Mouse (Mus musculus) liver, adult 2 months (tissue): ENCODE results near the gene 1110004F10Rik.

Experiments used
- CTCF ChIP-seq: fragments of 200-500 bp; IDR thresholded peaks from 2 replicates; pipeline ENCODE4 v1.5.1; 2011; ENCODE audit warnings: low read depth, low read length, control low read depth
- POLR2A ChIP-seq: fragments of 200-500 bp; IDR thresholded peaks from 2 replicates; pipeline ENCODE4 v1.6.1; 2011; ENCODE audit warnings: low read length, control low read depth; ENCODE audit not compliant: insufficient read depth; ENCODE audit errors: extremely low read depth

- TF ChIP-seq CTCF (no peak), POLR2A (no peak)
Observed at GRCm38 (mm10) chr7:116110661-116111060, 71.5 kb downstream of the 1110004F10Rik start.
